Comparison of ENCODE assay signal across 19 mouse cellular contexts in the genomic region with DNA sequence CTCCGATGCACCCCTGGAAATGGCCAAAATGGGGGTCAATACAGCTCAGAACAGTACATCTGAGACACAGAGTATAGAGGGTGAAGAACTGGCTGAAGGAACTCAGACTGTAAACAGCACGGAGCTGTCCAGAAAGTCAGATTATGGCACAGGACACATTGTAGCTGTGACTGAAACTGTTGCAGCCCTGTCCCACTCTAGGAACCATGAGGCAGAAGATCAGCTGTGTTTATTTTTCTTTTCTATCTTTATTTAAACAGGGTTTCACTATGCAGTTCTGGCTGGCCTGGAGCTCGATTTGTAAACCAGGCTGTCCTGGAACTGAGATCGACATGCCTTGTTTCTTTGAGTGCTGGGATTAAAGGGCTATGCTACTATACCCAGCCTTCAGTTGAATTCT. TPM values are rescaled to one million over a fixed set of nuclear protein-coding genes. Genes with fewer than 3 reads are reported as not detected.
DNase-seq lines count a peak whose midpoint lies in the region; ATAC-seq lines count a peak whose summit lies in the region.
"Had no signal": no experiment of that assay in that cellular context is flagged by ENCODE, and none has a peak within 500 bp of the region (broad histone marks: within the 10 kb centered on the region; RNA-seq: fewer than 3 reads in every experiment).

No protein-coding gene starts in this region.

- H3K4me1 ChIP-seq in intestine, embryonic 16.5 days (ENCODE audit: control insufficient read depth, insufficient read depth, low read length): peaks cover 15% of the 10 kb centered on the region
- 0 out of 2 replicates have a peak, but pooled peaks cover 7% of the 10 kb centered on the region for H3K4me1 ChIP-seq in intestine, embryonic 15.5 days (replicated peaks)
- H3K4me1 ChIP-seq in lung, embryonic 16.5 days (replicated peaks; ENCODE audit: control insufficient read depth, insufficient read depth, low read length): peaks cover 16% of the 10 kb centered on the region
- peaks cover 13% of the 10 kb centered on the region; the same call in 1 of the 2 replicates for H3K4me1 ChIP-seq in liver, embryonic 16.5 days (ENCODE audit: control insufficient read depth, low read depth, low read length)
- H3K4me1 ChIP-seq in stomach, embryonic 16.5 days (ENCODE audit: control insufficient read depth, insufficient read depth, low read length): peaks cover 17% of the 10 kb centered on the region; the same call in 1 of the 2 replicates

- intact Hi-C loops in left cerebral cortex, postnatal 25 days (cut with DNase I): no loop called here

- peak; percentile 6; the same call in 1 of the 2 replicates for ATAC-seq in intestine, embryonic 16.5 days
- no peak for ATAC-seq in intestine, embryonic 15.5 days
- ATAC-seq in lung, embryonic 16.5 days (ENCODE audit: low read depth): peak; percentile 56
- ATAC-seq in liver, embryonic 16.5 days (ENCODE audit: low read depth): peak; percentile 49; the same call in 1 of the 2 replicates
- ATAC-seq in stomach, embryonic 16.5 days (ENCODE audit: insufficient read depth, low FRiP score): peak; percentile 23; the same call in 1 of the 2 replicates
- ATAC-seq: forebrain, embryonic 15.5 days; midbrain, embryonic 13.5 days had no signal

- no peak overlapping the region for H3K4me2 ChIP-seq in intestine, embryonic 16.5 days (ENCODE audit: low read depth, low read length)
- H3K4me2 ChIP-seq in intestine, embryonic 15.5 days (replicated peaks): no peak overlapping the region
- H3K4me2 ChIP-seq in lung, embryonic 16.5 days (ENCODE audit: low read depth, low read length): no peak overlapping the region
- H3K4me2 ChIP-seq in liver, embryonic 16.5 days (ENCODE audit: low read depth, low read length): no peak overlapping the region
- no peak overlapping the region for H3K4me2 ChIP-seq in stomach, embryonic 16.5 days (ENCODE audit: low read depth, low read length)
- H3K4me2 ChIP-seq: forebrain, embryonic 15.5 days; midbrain, embryonic 13.5 days had no signal

- H3K27ac ChIP-seq in intestine, embryonic 16.5 days (ENCODE audit: low read length): no peak overlapping the region
- no peak overlapping the region for H3K27ac ChIP-seq in intestine, embryonic 15.5 days
- no peak overlapping the region; the same call in 1 of the 2 replicates for H3K27ac ChIP-seq in lung, embryonic 16.5 days (ENCODE audit: low read length)
- H3K27ac ChIP-seq in liver, embryonic 16.5 days (ENCODE audit: low read length): peak overlapping the region; percentile 18; the same call in 1 of the 2 replicates
- H3K27ac ChIP-seq in stomach, embryonic 16.5 days (ENCODE audit: low read length): 0 out of 2 replicates have a peak overlapping the region, but pooled peaks have one; percentile 20
- H3K27ac ChIP-seq: forebrain, embryonic 15.5 days; left cerebral cortex, adult 2 months; liver, embryonic 14.5 days; midbrain, embryonic 13.5 days had no signal

- H3K4me3 ChIP-seq in intestine, embryonic 16.5 days (ENCODE audit: low read length): no peak overlapping the region
- no peak overlapping the region for H3K4me3 ChIP-seq in intestine, embryonic 15.5 days (replicated peaks)
- no peak overlapping the region for H3K4me3 ChIP-seq in lung, embryonic 16.5 days (ENCODE audit: low read length)
- H3K4me3 ChIP-seq in liver, embryonic 16.5 days (ENCODE audit: low read depth, low read length): no peak overlapping the region
- H3K4me3 ChIP-seq in stomach, embryonic 16.5 days (replicated peaks; ENCODE audit: low read length): no peak overlapping the region
- H3K4me3 ChIP-seq: forebrain, embryonic 15.5 days; left cerebral cortex, adult 2 months; megakaryocyte, embryonic 14.5 days; midbrain, embryonic 13.5 days had no signal

- 35% methylated on average over 4 of the region's 4 CpGs for WGBS in intestine, embryonic 16.5 days
- WGBS in intestine, embryonic 15.5 days: 50% methylated on average over 4 of the region's 4 CpGs
- WGBS in lung, embryonic 16.5 days: 32% methylated on average over 4 of the region's 4 CpGs
- WGBS in liver, embryonic 16.5 days (ENCODE audit: insufficient replicate concordance): 56% methylated on average over 4 of the region's 4 CpGs
- 34% methylated on average over 4 of the region's 4 CpGs for WGBS in stomach, embryonic 16.5 days

- no peak for DNase-seq in lung, postnatal 4 days
- DNase-seq in kidney, postnatal 14 days: no peak
- DNase-seq in left cerebral cortex, postnatal 25 days (ENCODE audit: low spot score in 2 of 2): no peak
- DNase-seq: adrenal gland, adult 2 months; cerebellum, adult 11 months; cerebellum, adult 9-11 months; kidney, adult 18-20 months; left cerebral cortex, postnatal 4 days; right cerebral cortex, postnatal 25 days had no signal

- H3K36me3 ChIP-seq in intestine, embryonic 16.5 days (ENCODE audit: control insufficient read depth, insufficient read depth, low read length): no peaks in the 10 kb centered on the region
- 0 out of 2 replicates have a peak, but pooled peaks cover 4% of the 10 kb centered on the region for H3K36me3 ChIP-seq in intestine, embryonic 15.5 days
- H3K36me3 ChIP-seq in lung, embryonic 16.5 days (ENCODE audit: control insufficient read depth, insufficient read depth, low read length): no peaks in the 10 kb centered on the region; the same call in 1 of the 2 replicates
- no peaks in the 10 kb centered on the region; the same call in 1 of the 2 replicates for H3K36me3 ChIP-seq in liver, embryonic 16.5 days (ENCODE audit: control insufficient read depth, insufficient read depth)
- no peaks in the 10 kb centered on the region; the same call in 1 of the 2 replicates for H3K36me3 ChIP-seq in stomach, embryonic 16.5 days (ENCODE audit: control insufficient read depth, insufficient read depth, low read length)

- no peaks in the 10 kb centered on the region for H3K9me3 ChIP-seq in intestine, embryonic 16.5 days (ENCODE audit: control insufficient read depth, low read length)
- H3K9me3 ChIP-seq in intestine, embryonic 15.5 days: no peaks in the 10 kb centered on the region
- H3K9me3 ChIP-seq in lung, embryonic 16.5 days (ENCODE audit: control insufficient read depth, low read length): no peaks in the 10 kb centered on the region
- H3K9me3 ChIP-seq in liver, embryonic 16.5 days (replicated peaks; ENCODE audit: control insufficient read depth, low read length): no peaks in the 10 kb centered on the region
- no peaks in the 10 kb centered on the region for H3K9me3 ChIP-seq in stomach, embryonic 16.5 days (replicated peaks; ENCODE audit: control insufficient read depth, low read length)
- H3K9me3 ChIP-seq: forebrain, embryonic 15.5 days; megakaryocyte, embryonic 14.5 days; midbrain, embryonic 13.5 days had no signal

- H3K9ac ChIP-seq in intestine, embryonic 16.5 days (ENCODE audit: low read depth, low read length): no peak overlapping the region
- no peak overlapping the region for H3K9ac ChIP-seq in intestine, embryonic 15.5 days
- no peak overlapping the region for H3K9ac ChIP-seq in lung, embryonic 16.5 days (ENCODE audit: low read length)
- H3K9ac ChIP-seq in liver, embryonic 16.5 days (ENCODE audit: low read depth, low read length): no peak overlapping the region
- H3K9ac ChIP-seq in stomach, embryonic 16.5 days (ENCODE audit: low read length): no peak overlapping the region
- H3K9ac ChIP-seq: forebrain, embryonic 15.5 days; liver, embryonic 14.5 days; midbrain, embryonic 13.5 days had no signal

- H3K27me3 ChIP-seq in intestine, embryonic 16.5 days (replicated peaks; ENCODE audit: control insufficient read depth, insufficient read depth, low read length): no peaks in the 10 kb centered on the region
- no peaks in the 10 kb centered on the region for H3K27me3 ChIP-seq in intestine, embryonic 15.5 days (replicated peaks)
- no peaks in the 10 kb centered on the region for H3K27me3 ChIP-seq in lung, embryonic 16.5 days (ENCODE audit: control insufficient read depth, insufficient read depth, low read depth, low read length)
- H3K27me3 ChIP-seq in liver, embryonic 16.5 days (ENCODE audit: control insufficient read depth, insufficient read depth, low read depth, low read length): no peaks in the 10 kb centered on the region
- no peaks in the 10 kb centered on the region for H3K27me3 ChIP-seq in stomach, embryonic 16.5 days (ENCODE audit: control insufficient read depth, insufficient read depth, low read length)
- H3K27me3 ChIP-seq: forebrain, embryonic 15.5 days; megakaryocyte, embryonic 14.5 days; midbrain, embryonic 13.5 days had no signal

RNA-seq across cellular contexts. Expression of gene Crebl2, which starts 30.3 kb away (rescaled TPM):
- 3.3 and 3.6 TPM in 2 replicates for polyA plus RNA-seq in intestine, embryonic 16.5 days (2015; fragmentation: Nextera tagmentation; extraction: Ambion mirVana)
- 3.6 and 3.7 TPM in 2 replicates for polyA plus RNA-seq in intestine, embryonic 15.5 days (2015; fragmentation: Nextera tagmentation; extraction: Ambion mirVana)
- polyA plus RNA-seq in lung, embryonic 16.5 days (2015; fragmentation: Nextera tagmentation; extraction: Ambion mirVana): 3.0 and 3.5 TPM in 2 replicates
- polyA plus RNA-seq in liver, embryonic 16.5 days (2015; fragmentation: Nextera tagmentation; extraction: Ambion mirVana): 3.1 and 3.3 TPM in 2 replicates
- 3.3 and 3.9 TPM in 2 replicates for polyA plus RNA-seq in stomach, embryonic 16.5 days (2015; fragmentation: Nextera tagmentation; extraction: Ambion mirVana)
- total RNA-seq in left cerebral cortex, postnatal 25 days (2021): 10 to 100 TPM; 29.9 to 32.9 TPM

RNA-seq across cellular contexts. Expression of gene Gpr19, which starts 38.1 kb away (rescaled TPM):
- 8.1 and 9.5 TPM in 2 replicates for polyA plus RNA-seq in intestine, embryonic 16.5 days (2015; fragmentation: Nextera tagmentation; extraction: Ambion mirVana)
- polyA plus RNA-seq in intestine, embryonic 15.5 days (2015; fragmentation: Nextera tagmentation; extraction: Ambion mirVana): 10.4 and 10.6 TPM in 2 replicates
- polyA plus RNA-seq in lung, embryonic 16.5 days (2015; fragmentation: Nextera tagmentation; extraction: Ambion mirVana): 10.4 and 11.7 TPM in 2 replicates
- polyA plus RNA-seq in liver, embryonic 16.5 days (2015; fragmentation: Nextera tagmentation; extraction: Ambion mirVana): 5.7 and 6.4 TPM in 2 replicates
- polyA plus RNA-seq in stomach, embryonic 16.5 days (2015; fragmentation: Nextera tagmentation; extraction: Ambion mirVana): 9.7 and 10.5 TPM in 2 replicates
- 10 to 100 TPM; 25.3 to 27.3 TPM for total RNA-seq in left cerebral cortex, postnatal 25 days (2021)

RNA-seq across cellular contexts. Expression of gene Cdkn1b, which starts 59.9 kb away (rescaled TPM):
- 10.6 and 12.4 TPM in 2 replicates for polyA plus RNA-seq in intestine, embryonic 16.5 days (2015; fragmentation: Nextera tagmentation; extraction: Ambion mirVana)
- 15.3 and 15.9 TPM in 2 replicates for polyA plus RNA-seq in intestine, embryonic 15.5 days (2015; fragmentation: Nextera tagmentation; extraction: Ambion mirVana)
- 20.0 and 21.7 TPM in 2 replicates for polyA plus RNA-seq in lung, embryonic 16.5 days (2015; fragmentation: Nextera tagmentation; extraction: Ambion mirVana)
- 11.7 and 17.4 TPM in 2 replicates for polyA plus RNA-seq in liver, embryonic 16.5 days (2015; fragmentation: Nextera tagmentation; extraction: Ambion mirVana)
- 15.5 and 17.7 TPM in 2 replicates for polyA plus RNA-seq in stomach, embryonic 16.5 days (2015; fragmentation: Nextera tagmentation; extraction: Ambion mirVana)
- 10 to 100 TPM; 40.3 to 43.2 TPM for total RNA-seq in left cerebral cortex, postnatal 25 days (2021)

Comparison
In these comparisons a context has a peak if more than half of its experiments do, and no peak if none do; other contexts are left out.
1. H3K27ac ChIP-seq: peak in liver, embryonic 16.5 days (single experiment) and stomach, embryonic 16.5 days (single experiment); none in intestine, embryonic 16.5 days (single experiment), intestine, embryonic 15.5 days (single experiment) and lung, embryonic 16.5 days (single experiment).